Mouse (Mus musculus) ES-E14 (cell line): Measurements from ENCODE around the gene Kdf1. TPM values are rescaled to one million over a fixed set of nuclear protein-coding genes. Genes with fewer than 3 reads are reported as not detected.

ENCODE experiments used
- DNase-seq: peaks from one replicate; pipeline ENCODE4 v3.0.0-alpha.2; 2013; ENCODE audit warnings: low read depth, low spot score
- H3K27ac ChIP-seq: 2 replicates; pipeline ENCODE4 v1.5.1; 2012; ENCODE audit warnings: low read depth, mild to moderate bottlenecking, low read length, moderate library complexity, mixed read lengths; ENCODE audit not compliant: poor library complexity, insufficient read depth, severe bottlenecking
- H3K36me3 ChIP-seq: 2 replicates; pipeline ENCODE4 v1.6.1; 2012; ENCODE audit warnings: mild to moderate bottlenecking, low read length, moderate library complexity, mixed read lengths; ENCODE audit not compliant: control insufficient read depth, poor library complexity, insufficient read depth, severe bottlenecking
- H3K4me1 ChIP-seq, 2 experiments: fragments of 150-350 bp in 1 of 2; sonication (generic) in 1 of 2; 2 replicates each; pipeline ENCODE4 v1.6.1; 2012; ENCODE audit warnings: low read length in 2 of 2, mild to moderate bottlenecking in 1 of 2, mixed read lengths in 1 of 2; ENCODE audit not compliant: control insufficient read depth in 2 of 2, insufficient read depth in 2 of 2, poor library complexity in 1 of 2
- H3K4me3 ChIP-seq, 2 experiments: fragments of 150-350 bp in 1 of 2; sonication (generic) in 1 of 2; 2 replicates each; pipeline ENCODE4 v1.5.1; 2012; ENCODE audit warnings: low read length in 2 of 2, low read depth in 1 of 2, mild to moderate bottlenecking in 1 of 2, mixed read lengths in 1 of 2; ENCODE audit not compliant: insufficient read depth in 1 of 2, poor library complexity in 1 of 2, severe bottlenecking in 1 of 2
- H3K9ac ChIP-seq: 2 replicates; pipeline ENCODE4 v1.6.1; 2012; ENCODE audit warnings: low read depth, mild to moderate bottlenecking, low read length, mixed read lengths; ENCODE audit not compliant: poor library complexity, insufficient read depth, severe bottlenecking
- H3K9me3 ChIP-seq: fragments of 150-350 bp; sonication (generic); 2 replicates; pipeline ENCODE4 v1.6.1; 2012; ENCODE audit warnings: low read depth, mild to moderate bottlenecking, low read length; ENCODE audit not compliant: control insufficient read depth, insufficient read depth
- CHD2 ChIP-seq: IDR thresholded peaks from 2 replicates; pipeline ENCODE4 v1.6.1; 2014; ENCODE audit warnings: mild to moderate bottlenecking, low read depth, low read length, inconsistent platforms
- HCFC1 ChIP-seq: IDR thresholded peaks from 2 replicates; pipeline ENCODE4 v1.6.1; 2012; ENCODE audit warnings: low read length, inconsistent platforms, borderline replicate concordance; ENCODE audit not compliant: insufficient read depth
- MAFK ChIP-seq: IDR thresholded peaks from 2 replicates; pipeline ENCODE4 v1.6.1; 2014; ENCODE audit warnings: mild to moderate bottlenecking, low read depth, low read length, inconsistent platforms; ENCODE audit not compliant: insufficient read depth
- ZC3H11A ChIP-seq: IDR thresholded peaks from 2 replicates; pipeline ENCODE4 v1.6.1; 2012; ENCODE audit warnings: low read depth, mild to moderate bottlenecking, inconsistent platforms, low read length, borderline replicate concordance
- ZNF384 ChIP-seq: IDR thresholded peaks from 2 replicates; pipeline ENCODE4 v1.6.1; 2012; ENCODE audit warnings: low read depth, low read length, inconsistent platforms
- in situ Hi-C, 2 experiments: fragments of 600-800 bp; cut with MboI; formaldehyde crosslinking; loops; one replicate each; pipeline ENCODE4 v1.15.1; 2025; ENCODE audit warnings: low sequenced_read_pairs in 2 of 2, inconsistent platforms in 1 of 2; ENCODE audit not compliant: unreplicated experiment in 2 of 2
- total RNA-seq: library from RNA; depleted of rRNA; stranded (reverse); fragments of 300-350 nt; gene quantifications from 2 replicates; pipeline ENCODE4 v1.2.3, GENCODE M21; 2012

The Kdf1 gene
- total RNA-seq, 1 experiment: 3.4 TPM

- no peak for DNase-seq
- Histone ChIP-seq H3K9me3 (no peaks in the 10 kb centered on the region), H3K27ac (no peak overlapping the region), H3K4me3 (no peak overlapping the region), H3K36me3 (no peaks in the 10 kb centered on the region), H3K9ac (no peak overlapping the region), H3K4me1 (peaks cover 6 to 41% of the 10 kb centered on the region in 2 experiments; a peak in 3 of 4 replicates)
- in situ Hi-C loops: no loop called here
- no peak for TF ChIP-seq HCFC1
- no peak for TF ChIP-seq CHD2
- TF ChIP-seq ZNF384: no peak
- no peak for TF ChIP-seq ZC3H11A
- TF ChIP-seq MAFK: no peak
Measured at GRCm38 (mm10) chr4:133489489-133490245, 29.1 kb upstream of the Kdf1 start.

- H3K4me3 ChIP-seq: no peak overlapping the region
- no peak overlapping the region for H3K27ac ChIP-seq
- TF ChIP-seq MAFK (no peak), HCFC1 (no peak), ZNF384 (no peak), ZC3H11A (no peak), CHD2 (no peak)
- no peaks in the 10 kb centered on the region for H3K36me3 ChIP-seq
- in situ Hi-C loops: no loop called here
- H3K4me1 ChIP-seq: peaks cover 3 to 27% of the 10 kb centered on the region in 2 experiments; a peak in 1 of 4 replicates
- no peak overlapping the region for H3K9ac ChIP-seq
- no peaks in the 10 kb centered on the region for H3K9me3 ChIP-seq
- DNase-seq: no peak
Measured at GRCm38 (mm10) chr4:133491800-133492199, 27.0 kb upstream of the Kdf1 start.

- Histone ChIP-seq H3K27ac (no peak overlapping the region), H3K9me3 (no peaks in the 10 kb centered on the region), H3K4me1 (peaks cover 3 to 24% of the 10 kb centered on the region in 2 experiments; a peak in 1 of 4 replicates), H3K36me3 (no peaks in the 10 kb centered on the region), H3K4me3 (peak overlapping the region; percentile 33 to 53), H3K9ac (no peak overlapping the region)
- TF ChIP-seq CHD2 (no peak), HCFC1 (no peak), MAFK (no peak), ZC3H11A (no peak), ZNF384 (no peak)
- in situ Hi-C loops: no loop called here
- no peak for DNase-seq
Measured at GRCm38 (mm10) chr4:133493895-133494294, 24.9 kb upstream of the Kdf1 start.

- Histone ChIP-seq H3K4me1 (peaks cover 3 to 21% of the 10 kb centered on the region in 2 experiments; a peak in 1 of 4 replicates), H3K9ac (no peak overlapping the region), H3K4me3 (peak overlapping the region; percentile 33 to 53), H3K36me3 (no peaks in the 10 kb centered on the region), H3K9me3 (no peaks in the 10 kb centered on the region), H3K27ac (no peak overlapping the region)
- peak; percentile 89 for DNase-seq
- TF ChIP-seq MAFK: no peak
- TF ChIP-seq ZNF384: no peak
- TF ChIP-seq HCFC1: no peak
- no peak for TF ChIP-seq ZC3H11A
- no peak for TF ChIP-seq CHD2
- in situ Hi-C loops: no loop called here
Measured at GRCm38 (mm10) chr4:133494432-133494831, 24.3 kb upstream of the Kdf1 start.
